Mouse (Mus musculus) heart, embryonic 11.5 days (tissue): Measurements from ENCODE around the gene Cfap77. TPM values are rescaled to one million over a fixed set of nuclear protein-coding genes. Genes with fewer than 3 reads are reported as not detected.

Source experiments
- ATAC-seq: fragments of 200-750 bp; cut with Nextera tagmentation; replicated peaks from 2 replicates; pipeline ENCODE4 v1.8.0; 2017; ENCODE audit warnings: moderate library complexity; ENCODE audit not compliant: insufficient number of reproducible peaks, low FRiP score, low TSS enrichment
- H3K27ac ChIP-seq: fragments of 300-500 bp; sonication (generic); 2 replicates; pipeline ENCODE4 v1.5.1; 2014; ENCODE audit warnings: mild to moderate bottlenecking, low read depth, low read length
- H3K27me3 ChIP-seq: fragments of 300-500 bp; sonication (generic); 2 replicates; pipeline ENCODE4 v1.6.1; 2014; ENCODE audit warnings: mild to moderate bottlenecking, low read length, mixed read lengths; ENCODE audit not compliant: control insufficient read depth, insufficient read depth
- H3K36me3 ChIP-seq: fragments of 300-500 bp; sonication (generic); 2 replicates; pipeline ENCODE4 v1.6.1; 2014; ENCODE audit warnings: mild to moderate bottlenecking, low read length, moderate library complexity, mixed read lengths; ENCODE audit not compliant: control insufficient read depth, insufficient read depth
- H3K4me1 ChIP-seq: fragments of 300-500 bp; sonication (generic); 2 replicates; pipeline ENCODE4 v1.6.1; 2014; ENCODE audit warnings: low read length; ENCODE audit not compliant: control insufficient read depth, insufficient read depth
- H3K4me2 ChIP-seq: fragments of 300-500 bp; sonication (generic); 2 replicates; pipeline ENCODE4 v1.6.1; 2014; ENCODE audit warnings: mild to moderate bottlenecking, moderate library complexity
- H3K4me3 ChIP-seq: fragments of 300-500 bp; sonication (generic); 2 replicates; pipeline ENCODE4 v1.5.1; 2014; ENCODE audit warnings: low read depth, low read length
- H3K9ac ChIP-seq: fragments of 300-500 bp; sonication (generic); 2 replicates; pipeline ENCODE4 v1.6.1; 2014; ENCODE audit warnings: mild to moderate bottlenecking, low read depth, low read length, moderate library complexity
- H3K9me3 ChIP-seq: fragments of 300-500 bp; sonication (generic); replicated peaks from 2 replicates; pipeline ENCODE4 v1.6.1; 2016; ENCODE audit warnings: low read length; ENCODE audit not compliant: control insufficient read depth
- WGBS: fragments of 180-500 bp; shearing (Covaris S2); extraction: QIAGEN DNeasy Blood & Tissue Kit; methylation state at CpG from one replicate; pipeline ENCODE4 v1.1.7; 2014; ENCODE audit not compliant: insufficient replicate concordance; 5-methylcytosine and 5-hydroxymethylcytosine counted together
- polyA plus RNA-seq: library from polyadenylated mRNA; unstranded; fragments of >200 nt; fragmentation: Nextera tagmentation; extraction: Ambion mirVana; gene quantifications from 2 replicates; pipeline ENCODE4 v1.2.1, GENCODE M21; 2014

Cfap77 gene
- polyA plus RNA-seq, 1 experiment from 2014 or later: 0.31 TPM

- no peak overlapping the region for H3K27ac ChIP-seq
- H3K9ac ChIP-seq: no peak overlapping the region
- H3K4me3 ChIP-seq: no peak overlapping the region
- H3K36me3 ChIP-seq: no peaks in the 10 kb centered on the region
- no peaks in the 10 kb centered on the region for H3K27me3 ChIP-seq
- 74% methylated on average over 14 of the region's 14 CpGs for WGBS
- H3K4me2 ChIP-seq: no peak overlapping the region
- no peak for ATAC-seq
- H3K4me1 ChIP-seq: no peaks in the 10 kb centered on the region
- H3K9me3 ChIP-seq: no peaks in the 10 kb centered on the region
These were observed 57.6 kb downstream of the Cfap77 start for GRCm38 (mm10) chr2:28997161-28997834.

- Histone ChIP-seq H3K9me3 (no peaks in the 10 kb centered on the region), H3K9ac (no peak overlapping the region), H3K36me3 (no peaks in the 10 kb centered on the region), H3K27ac (no peak overlapping the region), H3K27me3 (no peaks in the 10 kb centered on the region), H3K4me3 (no peak overlapping the region), H3K4me2 (no peak overlapping the region), H3K4me1 (no peaks in the 10 kb centered on the region)
- ATAC-seq: no peak
- WGBS: 68% methylated on average over 4 of the region's 4 CpGs
These were observed 59.4 kb downstream of the Cfap77 start for GRCm38 (mm10) chr2:28995436-28995835.

GRCm38 (mm10) chr2:28994014-28994413 lies 60.9 kb downstream of the Cfap77 start:
- no peak for ATAC-seq
- 74% methylated on average over 12 of the region's 12 CpGs for WGBS
- Histone ChIP-seq H3K27ac (no peak overlapping the region), H3K4me3 (no peak overlapping the region), H3K27me3 (no peaks in the 10 kb centered on the region), H3K9ac (no peak overlapping the region), H3K9me3 (no peaks in the 10 kb centered on the region), H3K4me1 (no peaks in the 10 kb centered on the region), H3K36me3 (no peaks in the 10 kb centered on the region), H3K4me2 (no peak overlapping the region)

- Histone ChIP-seq H3K9ac (no peak overlapping the region), H3K9me3 (0 out of 2 replicates have a peak, but pooled peaks cover 3% of the 10 kb centered on the region), H3K4me2 (no peak overlapping the region), H3K27me3 (no peaks in the 10 kb centered on the region), H3K4me3 (no peak overlapping the region), H3K27ac (no peak overlapping the region), H3K4me1 (no peaks in the 10 kb centered on the region), H3K36me3 (no peaks in the 10 kb centered on the region)
- WGBS: 89% methylated on average over 3 of the region's 3 CpGs
- ATAC-seq: no peak
These were observed 66.1 kb downstream of the Cfap77 start for GRCm38 (mm10) chr2:28988781-28989180.

- Histone ChIP-seq H3K4me1 (no peaks in the 10 kb centered on the region), H3K27ac (no peak overlapping the region)
These were observed 74.6 kb downstream of the Cfap77 start for GRCm38 (mm10) chr2:28980080-28980910.

GRCm38 (mm10) chr2:28978461-28978860 lies 76.4 kb downstream of the Cfap77 start:
- WGBS: 55% methylated on average over 4 of the region's 4 CpGs
- peaks cover 25% of the 10 kb centered on the region for H3K27me3 ChIP-seq

More at GRCm38 (mm10) chr2:28980080-28980910, 74.6 kb downstream of the Cfap77 start:
- H3K9me3 ChIP-seq: no peaks in the 10 kb centered on the region
- 72% methylated on average over 20 of the region's 20 CpGs for WGBS
- H3K27me3 ChIP-seq: peaks cover 10% of the 10 kb centered on the region
- no peak overlapping the region for H3K4me3 ChIP-seq
- no peak overlapping the region for H3K9ac ChIP-seq
- no peak for ATAC-seq
- no peak overlapping the region for H3K4me2 ChIP-seq
- no peaks in the 10 kb centered on the region for H3K36me3 ChIP-seq

GRCm38 (mm10) chr2:28976635-28977034 lies 78.2 kb downstream of the Cfap77 start:
- Histone ChIP-seq H3K4me2 (no peak overlapping the region), H3K4me1 (peaks cover 3% of the 10 kb centered on the region; the same call in 1 of the 2 replicates), H3K27me3 (peaks cover 26% of the 10 kb centered on the region), H3K9ac (no peak overlapping the region), H3K36me3 (no peaks in the 10 kb centered on the region), H3K9me3 (no peaks in the 10 kb centered on the region), H3K27ac (no peak overlapping the region), H3K4me3 (no peak overlapping the region)
- ATAC-seq: no peak
- WGBS: 13% methylated on average over 7 of the region's 7 CpGs

More at GRCm38 (mm10) chr2:28978461-28978860, 76.4 kb downstream of the Cfap77 start:
- Histone ChIP-seq H3K9me3 (no peaks in the 10 kb centered on the region), H3K4me3 (no peak overlapping the region), H3K9ac (no peak overlapping the region), H3K27ac (no peak overlapping the region), H3K4me2 (no peak overlapping the region), H3K36me3 (no peaks in the 10 kb centered on the region), H3K4me1 (peaks cover 3% of the 10 kb centered on the region; the same call in 1 of the 2 replicates)
- ATAC-seq: no peak

- WGBS: 61% methylated on average over 5 of the region's 5 CpGs
- Histone ChIP-seq H3K9ac (no peak overlapping the region), H3K36me3 (no peaks in the 10 kb centered on the region), H3K4me2 (no peak overlapping the region), H3K4me1 (peaks cover 3% of the 10 kb centered on the region; the same call in 1 of the 2 replicates), H3K4me3 (no peak overlapping the region), H3K9me3 (no peaks in the 10 kb centered on the region), H3K27me3 (peaks cover 32% of the 10 kb centered on the region), H3K27ac (no peak overlapping the region)
- no peak for ATAC-seq
These were observed 79.3 kb downstream of the Cfap77 start for GRCm38 (mm10) chr2:28975604-28976003.
